Comparison of ENCODE assay signal across 8 mouse cellular contexts in genomic region chr5:118327961-118328712, GRCm38 (mm10).
DNase-seq lines count a peak whose midpoint lies in the region; ATAC-seq lines count a peak whose summit lies in the region.

No protein-coding gene starts in this region.

- 7% methylated on average over 28 of the region's 28 CpGs for whole genome bisulfite sequencing in heart, embryonic 11.5 days (ENCODE audit: insufficient replicate concordance)
- 2% methylated on average over 28 of the region's 28 CpGs for WGBS in midbrain, embryonic 14.5 days

- H3K36me3 ChIP-seq in heart, embryonic 11.5 days (ENCODE audit: control insufficient read depth, insufficient read depth, low read length), result no peaks in the 10 kb centered on the region
- no peaks in the 10 kb centered on the region for H3K36me3 ChIP-seq in midbrain, embryonic 14.5 days (ENCODE audit: control insufficient read depth, insufficient read depth, low read length)

- no peak overlapping the region for H3K9ac ChIP-seq in heart, embryonic 11.5 days (ENCODE audit: low read depth, low read length)
- peak overlapping the region; percentile 27; the same call in 1 of the 2 replicates for H3K9ac ChIP-seq in midbrain, embryonic 14.5 days (replicated peaks; ENCODE audit: low read length)

- peaks cover 19% of the 10 kb centered on the region for H3K27me3 ChIP-seq in heart, embryonic 11.5 days (ENCODE audit: control insufficient read depth, insufficient read depth, low read length)
- H3K27me3 ChIP-seq in midbrain, embryonic 14.5 days (ENCODE audit: control insufficient read depth, insufficient read depth, low read length), result 0 out of 2 replicates have a peak, but pooled peaks cover 4% of the 10 kb centered on the region

- H3K27ac ChIP-seq in heart, embryonic 11.5 days (ENCODE audit: low read depth, low read length), result no peak overlapping the region
- peak overlapping the region; percentile 53 for H3K27ac ChIP-seq in midbrain, embryonic 14.5 days (replicated peaks; ENCODE audit: low read depth, low read length)

- H3K9me3 ChIP-seq in heart, embryonic 11.5 days (replicated peaks; ENCODE audit: control insufficient read depth, low read length), result no peaks in the 10 kb centered on the region
- H3K9me3 ChIP-seq in midbrain, embryonic 14.5 days (ENCODE audit: control insufficient read depth, low read length), result no peaks in the 10 kb centered on the region

- ATAC-seq in heart, embryonic 11.5 days (replicated peaks; ENCODE audit: insufficient number of reproducible peaks, low FRiP score, low TSS enrichment), result no peak
- ATAC-seq in midbrain, embryonic 14.5 days (ENCODE audit: low FRiP score, low TSS enrichment), result peak; percentile 44; the same call in 1 of the 2 replicates
- no peak for ATAC-seq in erythroblast, adult 5-6 weeks (replicated peaks; ENCODE audit: low FRiP score, poor library complexity, severe bottlenecking)

- no peak overlapping the region for H3K4me3 ChIP-seq in heart, embryonic 11.5 days (ENCODE audit: low read depth, low read length)
- peak overlapping the region; percentile 0; the same call in 1 of the 2 replicates for H3K4me3 ChIP-seq in midbrain, embryonic 14.5 days (replicated peaks; ENCODE audit: low read depth, low read length)

- H3K4me2 ChIP-seq in heart, embryonic 11.5 days, result peak overlapping the region; percentile 66
- H3K4me2 ChIP-seq in midbrain, embryonic 14.5 days (ENCODE audit: low read length), result peak overlapping the region; percentile 45

- DNase-seq in testis, postnatal 10 days (ENCODE audit: low spot score), result peak; percentile 71
- no peak for DNase-seq in testis, postnatal 14 days (ENCODE audit: low spot score)
- DNase-seq in kidney, postnatal 25 days, result peak; percentile 52 to 64
- DNase-seq in midbrain, embryonic 14.5 days, result peak; percentile 86
- no peak for DNase-seq in yolk sac, embryonic 10.5 days (ENCODE audit: low spot score)
- no peak for DNase-seq in left cerebral cortex, adult 11 months (ENCODE audit: low spot score)

- peaks cover 12% of the 10 kb centered on the region; the same call in 1 of the 2 replicates for H3K4me1 ChIP-seq in heart, embryonic 11.5 days (ENCODE audit: control insufficient read depth, insufficient read depth, low read length)
- peaks cover 31% of the 10 kb centered on the region for H3K4me1 ChIP-seq in midbrain, embryonic 14.5 days (ENCODE audit: control insufficient read depth, insufficient read depth, low read length)

Comparison
In these comparisons a context has a peak if more than half of its experiments do, and no peak if none do; other contexts are left out.
1. DNase-seq: peak in testis, postnatal 10 days (single experiment), kidney, postnatal 25 days (2 of 2) and midbrain, embryonic 14.5 days (single experiment); none in testis, postnatal 14 days (single experiment), yolk sac, embryonic 10.5 days (single experiment) and left cerebral cortex, adult 11 months (single experiment).